Mouse (Mus musculus) Patski (cell line): ENCODE results near the gene Tubgcp3. TPM values are rescaled to one million over a fixed set of nuclear protein-coding genes. Genes with fewer than 3 reads are reported as not detected.
"Not testable (repeated sequence)": the region's sequence is repeated elsewhere in the genome, so short reads cannot be mapped to it uniquely, and the experiment has no call there.

Source experiments
- ATAC-seq: fragments of 100-300 bp; one replicate; pipeline ENCODE4 v1.8.0; 2021
- CTCF ChIA-PET: fragments of 350-600 bp; sonication (Branson Sonifier 250); formaldehyde crosslinking; loops from one replicate; lab custom pipeline; 2022; ENCODE audit warnings: inconsistent platforms; lab: Charles Lee
- POLR2A ChIA-PET: fragments of 350-600 bp; sonication (Branson Sonifier 250); formaldehyde crosslinking; loops from one replicate; lab custom pipeline; 2022; ENCODE audit warnings: antibody characterized with exemption, inconsistent platforms; lab: Charles Lee
- DNase-seq: peaks from one replicate; pipeline ENCODE4 v3.0.0-alpha.2; 2011; ENCODE audit warnings: low read depth, low spot score
- H3K27me3 ChIP-seq: fragments of 371-371 bp; one replicate; pipeline ENCODE4 v1.5.1; 2021
- CTCF ChIP-seq: fragments of 100-300 bp; IDR thresholded peaks from one replicate; pipeline ENCODE4 v1.5.1; 2021
- in situ Hi-C: fragments of 300-500 bp; cut with MboI; formaldehyde crosslinking; loops from 3 replicates; pipeline ENCODE4 v1.11.1; 2018; ENCODE audit warnings: low pct_unique_long_range_greater_than_20kb, mixed read lengths
- polyA plus RNA-seq: library from polyadenylated mRNA; unstranded; gene quantifications from one replicate; pipeline ENCODE4 v1.2.3, GENCODE M21; 2021

The Tubgcp3 gene
- polyA plus RNA-seq, 1 experiment from 2014 or later: 41.7 TPM

- CTCF ChIA-PET: interaction anchor here (0.9 to 1.1 kb wide), 3 partner anchors 14 to 50 kb away, joined by 3 to 4 read pairs (median 3); no protein-coding TSS in a partner anchor
- POLR2A ChIA-PET: interaction anchor here (2.0 kb wide), 1 partner anchor 9 kb away, joined by 6 read pairs; no protein-coding TSS in a partner anchor
- TF ChIP-seq CTCF: no peak
- no peaks in the 10 kb centered on the region for H3K27me3 ChIP-seq
- ATAC-seq (peak; percentile 36), DNase-seq (no peak)
- in situ Hi-C loops: loop anchor here (10.0 kb wide), 1 partner anchor 133 kb away; no protein-coding TSS in a partner anchor
These were observed 484 bp downstream of the Tubgcp3 start for GRCm38 (mm10) chr8:12671473-12672055.

- DNase-seq (no peak), ATAC-seq (no peak)
- TF ChIP-seq CTCF: no peak
- no peaks in the 10 kb centered on the region for H3K27me3 ChIP-seq
- ChIA-PET CTCF (interaction anchor here (0.9 to 1.0 kb wide), 2 partner anchors 13 to 41 kb away, joined by 3 to 4 read pairs; no protein-coding TSS in a partner anchor), POLR2A (interaction anchor here (2.0 kb wide), 1 partner anchor 9 kb away, joined by 6 read pairs; no protein-coding TSS in a partner anchor)
- in situ Hi-C loops: loop anchor here (10.0 kb wide), 1 partner anchor 134 kb away; no protein-coding TSS in a partner anchor
These were observed 1.1 kb downstream of the Tubgcp3 start for GRCm38 (mm10) chr8:12670965-12671364.

- in situ Hi-C loops: no loop called here
- ChIA-PET POLR2A (no interaction called here), CTCF (interaction anchor here (0.8 kb wide), 1 partner anchor 9 kb away, joined by 3 read pairs; no protein-coding TSS in a partner anchor)
- no peak for ATAC-seq
- no peak for TF ChIP-seq CTCF
- no peak for DNase-seq
- H3K27me3 ChIP-seq: no peaks in the 10 kb centered on the region
These were observed 3.2 kb downstream of the Tubgcp3 start for GRCm38 (mm10) chr8:12668832-12669231.

GRCm38 (mm10) chr8:12666530-12666929 is 5.5 kb downstream of the Tubgcp3 start:
- DNase-seq, POLR2A ChIA-PET, in situ Hi-C loops, H3K27me3 ChIP-seq, ATAC-seq, CTCF ChIA-PET: not testable (repeated sequence)

- CTCF ChIA-PET: interaction anchor here (4.4 kb wide), 1 partner anchor 14 kb away, joined by 18 read pairs; no protein-coding TSS in a partner anchor
- in situ Hi-C loops: no loop called here
- no peaks in the 10 kb centered on the region for H3K27me3 ChIP-seq
- TF ChIP-seq CTCF: no peak
- ATAC-seq: no peak
- POLR2A ChIA-PET: interaction anchor here (1.9 kb wide), 1 partner anchor 8 kb away, joined by 6 read pairs; the partner anchor contains the start of gene Tubgcp3
- no peak for DNase-seq
These were observed 9.0 kb downstream of the Tubgcp3 start for GRCm38 (mm10) chr8:12663105-12663456.

- POLR2A ChIA-PET: interaction anchor here (1.9 kb wide), 1 partner anchor 9 kb away, joined by 6 read pairs; the partner anchor contains the start of gene Tubgcp3
- DNase-seq: no peak
- in situ Hi-C loops: no loop called here
- peak; percentile 91 for ATAC-seq
- no peak for TF ChIP-seq CTCF
- H3K27me3 ChIP-seq: no peaks in the 10 kb centered on the region
- CTCF ChIA-PET: interaction anchor here (4.4 kb wide), 1 partner anchor 15 kb away, joined by 18 read pairs; no protein-coding TSS in a partner anchor
These were observed 9.5 kb downstream of the Tubgcp3 start for GRCm38 (mm10) chr8:12662375-12663104.

- no peaks in the 10 kb centered on the region for H3K27me3 ChIP-seq
- no peak for TF ChIP-seq CTCF
- DNase-seq (no peak), ATAC-seq (no peak)
- CTCF ChIA-PET: interaction anchor here (1.4 to 1.8 kb wide), 2 partner anchors 13 to 28 kb away, joined by 4 to 6 read pairs; no protein-coding TSS in a partner anchor
- POLR2A ChIA-PET: interaction anchor here (1.1 kb wide), 1 partner anchor 23 kb away, joined by 3 read pairs; no protein-coding TSS in a partner anchor
- in situ Hi-C loops: no loop called here
These were observed 14.6 kb downstream of the Tubgcp3 start for GRCm38 (mm10) chr8:12657411-12657810.

GRCm38 (mm10) chr8:12651246-12651645 is 20.8 kb downstream of the Tubgcp3 start:
- no peaks in the 10 kb centered on the region for H3K27me3 ChIP-seq
- no peak for TF ChIP-seq CTCF
- in situ Hi-C loops: no loop called here
- POLR2A ChIA-PET: no interaction called here
- CTCF ChIA-PET: no interaction called here
- ATAC-seq: no peak
- DNase-seq: no peak

GRCm38 (mm10) chr8:12650495-12650894 is 21.6 kb downstream of the Tubgcp3 start:
- DNase-seq: no peak
- no peak for TF ChIP-seq CTCF
- no peak for ATAC-seq
- ChIA-PET CTCF (interaction anchor here (1.4 to 1.7 kb wide), 2 partner anchors 10 to 12 kb away, joined by 3 read pairs; no protein-coding TSS in a partner anchor), POLR2A (no interaction called here)
- no peaks in the 10 kb centered on the region for H3K27me3 ChIP-seq
- in situ Hi-C loops: no loop called here

- no peak for DNase-seq
- no peaks in the 10 kb centered on the region for H3K27me3 ChIP-seq
- no peak for ATAC-seq
- POLR2A ChIA-PET: no interaction called here
- CTCF ChIA-PET: interaction anchor here (1.7 kb wide), 1 partner anchor 11 kb away, joined by 3 read pairs; no protein-coding TSS in a partner anchor
- TF ChIP-seq CTCF: no peak
- in situ Hi-C loops: no loop called here
These were observed 23.1 kb downstream of the Tubgcp3 start for GRCm38 (mm10) chr8:12648951-12649350.
